Mouse (Mus musculus): ENCODE results near the gene Arhgap4.

The Arhgap4 gene

GRCm38 (mm10) chrX:73921823-73922549, at the start of gene Arhgap4, which contains the start of gene Naa10:
Gene Arhgap4, minus strand, starts transcription at chrX:73921870.
Gene Naa10, minus strand, starts transcription at chrX:73921944.
- no peak for DNase-seq (ENCODE audit: low spot score)

- no peak for DNase-seq (ENCODE audit: low spot score)
Observed at GRCm38 (mm10) chrX:73970781-73971180, 49.1 kb upstream of the Arhgap4 start.

GRCm38 (mm10) chrX:73969729-73970128, 48.1 kb upstream of the Arhgap4 start:
- no peak for DNase-seq (ENCODE audit: low spot score)

- DNase-seq (ENCODE audit: low spot score), result no peak
Observed at GRCm38 (mm10) chrX:73969167-73969566, 47.5 kb upstream of the Arhgap4 start.

- DNase-seq (ENCODE audit: low spot score), result peak; percentile 65
Observed at GRCm38 (mm10) chrX:73967177-73968075, 45.8 kb upstream of the Arhgap4 start.

- DNase-seq (ENCODE audit: low spot score), result peak; percentile 69
Observed at GRCm38 (mm10) chrX:73966248-73967176, 44.8 kb upstream of the Arhgap4 start, which contains the start of gene Hcfc1. Gene Hcfc1, minus strand, starts transcription at chrX:73966357.

- no peak for DNase-seq (ENCODE audit: low spot score)
Observed at GRCm38 (mm10) chrX:73965307-73965706, 43.6 kb upstream of the Arhgap4 start.

- DNase-seq (ENCODE audit: low spot score), result no peak
Observed at GRCm38 (mm10) chrX:73964363-73964762, 42.7 kb upstream of the Arhgap4 start.

- DNase-seq (ENCODE audit: low spot score), result no peak
Observed at GRCm38 (mm10) chrX:73954988-73955387, 33.3 kb upstream of the Arhgap4 start.

- DNase-seq (ENCODE audit: low spot score), result no peak
Observed at GRCm38 (mm10) chrX:73952603-73953002, 30.9 kb upstream of the Arhgap4 start.

GRCm38 (mm10) chrX:73949341-73949740, 27.7 kb upstream of the Arhgap4 start:
- no peak for DNase-seq (ENCODE audit: low spot score)

- no peak for DNase-seq (ENCODE audit: low spot score)
Observed at GRCm38 (mm10) chrX:73948647-73949046, 27.0 kb upstream of the Arhgap4 start.

GRCm38 (mm10) chrX:73946896-73947295, 25.2 kb upstream of the Arhgap4 start:
- no peak for DNase-seq (ENCODE audit: low spot score)

- no peak for DNase-seq (ENCODE audit: low spot score)
Observed at GRCm38 (mm10) chrX:73942294-73942693, 20.6 kb upstream of the Arhgap4 start.

GRCm38 (mm10) chrX:73941860-73942259, 20.2 kb upstream of the Arhgap4 start:
- no peak for DNase-seq (ENCODE audit: low spot score)

GRCm38 (mm10) chrX:73931871-73932270, 10.2 kb upstream of the Arhgap4 start:
- no peak for DNase-seq (ENCODE audit: low spot score)

- no peak for DNase-seq (ENCODE audit: low spot score)
Observed at GRCm38 (mm10) chrX:73930402-73931062, 8.9 kb upstream of the Arhgap4 start, which contains the start of gene Renbp. Gene Renbp, minus strand, starts transcription at chrX:73930850.

GRCm38 (mm10) chrX:73922550-73922882, 846 bp upstream of the Arhgap4 start:
- no peak for DNase-seq (ENCODE audit: low spot score)

GRCm38 (mm10) chrX:73921285-73921822, 316 bp downstream of the Arhgap4 start:
- DNase-seq (ENCODE audit: low spot score), result peak; percentile 48

GRCm38 (mm10) chrX:73918631-73919030, 3.0 kb downstream of the Arhgap4 start:
- DNase-seq (ENCODE audit: low spot score), result no peak

GRCm38 (mm10) chrX:73916945-73917344, 4.7 kb downstream of the Arhgap4 start:
- DNase-seq (ENCODE audit: low spot score), result no peak

Data from ovary, postnatal 10 days (tissue).